Mouse (Mus musculus) cortical plate, adult 2 months (tissue): ENCODE results near the gene Ptcra. TPM values are rescaled to one million over a fixed set of nuclear protein-coding genes. Genes with fewer than 3 reads are reported as not detected.
"Not testable (repeated sequence)": the region's sequence is repeated elsewhere in the genome, so short reads cannot be mapped to it uniquely, and the experiment has no call there.

Source experiments
- H3K27ac ChIP-seq: fragments of 200-500 bp; 2 replicates; pipeline ENCODE4 v1.5.1; 2012; ENCODE audit warnings: low read length, control low read depth, inconsistent platforms; ENCODE audit not compliant: insufficient read depth
- H3K4me1 ChIP-seq: fragments of 200-500 bp; 2 replicates; pipeline ENCODE4 v1.6.1; 2011; ENCODE audit warnings: low read length; ENCODE audit not compliant: control insufficient read depth, insufficient read depth
- H3K4me3 ChIP-seq: fragments of 200-500 bp; 2 replicates; pipeline ENCODE4 v1.5.1; 2011; ENCODE audit warnings: mild to moderate bottlenecking, low read length, control low read depth; ENCODE audit not compliant: insufficient read depth
- CTCF ChIP-seq: fragments of 200-500 bp; IDR thresholded peaks from 2 replicates; pipeline ENCODE4 v1.5.1; 2011; ENCODE audit warnings: mild to moderate bottlenecking, control low read depth, low read length; ENCODE audit not compliant: insufficient read depth; ENCODE audit errors: extremely low read depth
- POLR2A ChIP-seq: fragments of 200-500 bp; IDR thresholded peaks from 2 replicates; pipeline ENCODE4 v1.6.1; 2011; ENCODE audit warnings: mild to moderate bottlenecking, low read length, control low read depth; ENCODE audit not compliant: insufficient read depth; ENCODE audit errors: extremely low read depth
- polyA plus RNA-seq: library from polyadenylated mRNA; depleted of rRNA; stranded (reverse); fragments of >200 nt; gene quantifications from 2 replicates; pipeline ENCODE4 v1.2.3, GENCODE M21; 2012

The Ptcra gene
- polyA plus RNA-seq, 1 experiment, result 0.50 TPM

DNA sequence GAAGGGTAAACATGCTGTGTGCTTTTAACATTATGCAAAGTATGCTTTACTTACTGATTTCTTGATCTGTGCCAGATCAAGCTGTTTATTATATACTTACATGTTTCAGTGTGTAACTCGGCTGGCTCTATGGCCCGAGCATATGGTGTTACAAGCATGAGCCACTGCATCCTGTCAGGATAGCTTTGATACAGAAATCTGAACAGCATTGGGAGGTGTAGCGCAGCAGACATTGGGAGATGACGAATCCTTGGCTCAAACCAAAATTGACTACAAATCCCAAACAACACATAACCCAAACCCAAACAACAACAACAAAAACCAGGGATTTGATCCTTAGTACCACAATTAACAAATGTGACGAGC lies 8.5 kb upstream of the Ptcra start:
- H3K27ac ChIP-seq, result no peak overlapping the region
- 0 out of 2 replicates have a peak, but pooled peaks cover 2% of the 10 kb centered on the region for H3K4me1 ChIP-seq
- TF ChIP-seq POLR2A (no peak), CTCF (no peak)
- H3K4me3 ChIP-seq, result peak overlapping the region; percentile 85

DNA sequence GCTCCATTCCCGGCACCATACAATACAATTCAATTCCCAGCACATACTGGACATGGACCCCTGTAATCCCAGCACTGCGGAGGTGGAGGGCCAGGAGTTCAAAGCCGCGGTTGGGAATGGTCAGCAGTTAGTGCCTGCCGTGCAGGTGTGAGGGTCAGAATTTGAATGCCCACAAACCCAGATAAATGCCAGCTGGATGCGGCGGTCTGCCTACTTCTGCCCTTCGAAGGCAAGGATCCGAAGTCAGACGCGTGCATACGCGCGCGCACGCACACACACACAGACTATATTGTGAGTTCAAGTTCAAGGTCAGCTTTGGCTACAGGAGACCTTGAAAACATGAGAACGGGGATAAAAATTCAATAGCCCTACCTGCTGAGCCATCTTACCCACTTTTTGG lies 8.1 kb upstream of the Ptcra start:
- Histone ChIP-seq H3K4me3 (no peak overlapping the region; the same call in 1 of the 2 replicates), H3K4me1 (0 out of 2 replicates have a peak, but pooled peaks cover 2% of the 10 kb centered on the region), H3K27ac (no peak overlapping the region)
- no peak for TF ChIP-seq POLR2A
- TF ChIP-seq CTCF, result no peak

DNA sequence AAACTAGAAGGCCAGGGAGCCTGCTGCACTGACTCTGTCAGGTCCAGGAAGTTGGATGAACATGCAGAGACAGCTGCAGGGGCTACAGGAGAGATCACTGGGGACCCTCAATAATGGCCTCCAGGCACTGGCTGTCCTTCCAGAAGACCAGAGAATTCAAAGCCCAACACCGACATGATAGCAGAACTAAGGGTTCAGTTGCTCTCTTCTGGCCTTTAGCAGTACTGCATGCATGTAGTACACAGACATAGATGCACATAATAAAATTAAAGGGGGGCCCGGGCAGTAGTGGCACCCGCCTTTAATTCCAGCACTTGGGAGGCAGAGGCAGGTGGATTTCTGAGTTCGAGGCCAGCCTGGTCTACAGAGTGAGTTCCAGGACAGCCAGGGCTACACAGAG lies 7.5 kb upstream of the Ptcra start:
- Histone ChIP-seq H3K4me1 (0 out of 2 replicates have a peak, but pooled peaks cover 2% of the 10 kb centered on the region), H3K27ac (no peak overlapping the region), H3K4me3 (no peak overlapping the region)
- TF ChIP-seq CTCF (no peak), POLR2A (no peak)

DNA sequence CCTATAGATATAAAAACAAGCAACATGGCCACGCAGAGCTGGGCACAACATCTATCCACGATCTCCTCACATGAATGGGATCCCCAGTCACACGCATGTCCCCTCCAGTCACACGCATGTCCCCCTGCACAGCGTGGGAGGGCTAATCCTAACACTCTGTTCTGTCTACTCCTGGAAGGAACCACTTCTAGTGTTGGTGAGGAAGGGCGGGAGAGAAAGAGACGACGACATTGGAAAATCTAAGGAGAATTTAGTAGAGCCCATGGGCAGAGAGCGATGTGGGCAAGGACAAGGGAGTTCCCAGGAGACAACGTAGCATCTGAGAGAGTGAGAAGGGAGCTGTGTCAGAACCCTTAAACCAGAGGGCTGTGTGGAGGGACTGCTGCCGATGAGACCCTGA lies 7.0 kb upstream of the Ptcra start:
- TF ChIP-seq CTCF (no peak), POLR2A (no peak)
- Histone ChIP-seq H3K4me1 (0 out of 2 replicates have a peak, but pooled peaks cover 2% of the 10 kb centered on the region), H3K27ac (no peak overlapping the region), H3K4me3 (no peak overlapping the region)

DNA sequence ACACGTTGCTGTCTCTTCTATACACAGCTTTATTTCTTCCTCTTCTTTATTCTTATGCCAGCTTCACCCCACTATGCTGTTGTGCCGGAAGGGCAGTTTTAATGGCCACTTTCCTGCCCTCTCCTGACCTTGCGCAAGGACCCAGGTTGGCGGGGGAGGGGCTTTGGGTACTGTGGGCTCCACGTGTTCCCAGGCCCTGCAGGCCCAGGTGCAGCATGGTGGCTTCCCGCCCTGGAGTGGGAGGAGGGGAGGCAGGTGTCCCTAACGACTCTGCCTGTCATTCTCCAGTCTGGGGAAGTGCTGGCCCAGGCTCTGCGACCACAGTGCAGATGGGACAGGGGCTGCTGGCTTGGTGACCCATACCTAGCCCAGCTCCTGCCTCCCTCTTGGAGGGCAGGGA lies 4.4 kb upstream of the Ptcra start:
- peaks cover 2% of the 10 kb centered on the region; the same call in 1 of the 2 replicates for H3K4me1 ChIP-seq
- no peak overlapping the region for H3K27ac ChIP-seq
- TF ChIP-seq CTCF (no peak), POLR2A (no peak)
- no peak overlapping the region for H3K4me3 ChIP-seq

DNA sequence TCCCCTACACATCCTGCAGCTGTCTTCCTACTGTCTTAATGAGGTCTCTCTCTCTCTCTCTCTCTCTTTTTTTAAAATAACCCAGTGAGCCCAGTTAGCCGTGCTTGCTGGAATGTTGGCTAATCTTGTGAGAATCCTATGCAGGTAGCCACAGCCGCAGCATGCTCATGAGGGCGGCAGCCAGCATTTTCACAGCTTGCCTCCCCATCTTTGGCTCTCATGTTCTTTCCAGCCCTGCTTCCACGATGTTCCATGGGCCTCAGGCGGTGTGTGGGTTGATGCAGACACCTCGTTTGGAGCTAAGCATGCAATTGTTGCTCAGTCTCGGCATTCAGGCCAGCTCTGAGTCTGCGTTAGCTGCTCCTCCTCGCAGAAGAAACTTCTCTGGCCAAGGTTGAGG lies 1.4 kb upstream of the Ptcra start:
- H3K4me1 ChIP-seq, H3K4me3 ChIP-seq: not testable (repeated sequence)
- H3K27ac ChIP-seq, result peak overlapping the region; percentile 49; the same call in 1 of the 2 replicates

DNA sequence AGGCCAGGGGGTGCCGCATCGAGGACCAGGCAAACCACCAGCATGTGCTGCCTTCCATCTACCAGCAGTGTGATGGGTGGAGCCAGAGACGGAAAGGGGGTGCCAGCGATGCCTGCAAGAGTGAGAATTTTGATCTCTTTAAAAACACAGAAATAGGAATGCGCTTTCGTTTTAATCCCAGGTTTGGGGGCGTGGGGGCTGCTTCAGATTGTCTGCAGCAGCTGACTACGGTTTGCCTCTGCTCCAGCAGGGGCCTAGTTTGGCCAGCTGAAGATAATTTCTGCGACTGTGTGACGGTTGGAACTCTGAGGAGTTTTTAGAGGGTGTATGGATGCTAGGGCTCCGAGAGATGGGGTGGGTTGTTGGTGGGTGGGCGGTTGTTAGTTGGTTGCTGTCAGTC lies 4.8 kb downstream of the Ptcra start:
- TF ChIP-seq POLR2A, result no peak
- TF ChIP-seq CTCF, result no peak
- peak overlapping the region; percentile 31; the same call in 1 of the 2 replicates for H3K27ac ChIP-seq

DNA sequence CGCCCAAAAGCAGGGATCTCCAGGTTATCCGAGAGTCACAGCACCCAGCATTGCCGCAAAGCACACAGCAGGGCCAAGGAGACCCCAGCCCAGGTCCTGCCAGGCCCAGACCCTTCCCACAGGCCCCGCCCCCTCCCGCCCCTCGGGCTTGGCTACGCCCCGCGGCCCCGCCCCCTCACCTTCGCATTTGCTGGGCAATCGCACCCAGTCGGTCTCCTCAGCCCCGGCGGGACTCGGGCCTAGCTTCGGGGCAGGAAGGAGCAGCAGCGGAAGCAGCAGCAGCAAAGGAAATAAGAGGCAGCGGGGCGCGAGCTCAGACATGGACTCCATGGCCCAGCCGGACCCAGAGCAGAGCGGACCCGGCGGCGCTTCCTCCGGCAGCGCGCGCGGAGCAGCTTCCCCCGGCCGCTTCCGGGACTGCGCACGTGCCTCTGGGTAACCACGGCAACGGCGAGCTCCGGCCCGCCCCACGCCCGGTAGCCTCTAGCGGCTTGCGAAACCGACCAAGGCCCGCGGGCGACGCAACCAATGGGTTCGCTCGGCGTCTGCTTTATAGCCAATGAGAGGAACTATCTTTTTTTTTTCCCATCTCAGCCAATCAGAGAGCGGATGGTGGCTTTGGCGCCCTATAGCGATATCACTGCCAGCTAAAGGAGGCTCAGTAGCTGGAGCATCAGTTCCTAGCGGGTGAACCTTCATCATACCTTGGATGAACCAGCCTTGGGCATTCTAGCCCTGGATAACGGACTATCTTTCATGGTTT lies 11.5 kb downstream of the Ptcra start, which contains the start of gene Cnpy3:
Gene Cnpy3 (minus strand): TSS at position 421 of the 763 bp plus-strand sequence.
- peaks cover 3% of the 10 kb centered on the region; the same call in 1 of the 2 replicates for H3K4me1 ChIP-seq
- TF ChIP-seq POLR2A (peak; percentile 92), CTCF (no peak)
- peak within 1 kb of the TSS; percentile 88 for H3K4me3 ChIP-seq
- H3K27ac ChIP-seq, result no peak within 1 kb of the TSS

More for the DNA sequence above, 4.8 kb downstream of the Ptcra start:
- Histone ChIP-seq H3K4me1 (no peaks in the 10 kb centered on the region), H3K4me3 (no peak overlapping the region)

DNA sequence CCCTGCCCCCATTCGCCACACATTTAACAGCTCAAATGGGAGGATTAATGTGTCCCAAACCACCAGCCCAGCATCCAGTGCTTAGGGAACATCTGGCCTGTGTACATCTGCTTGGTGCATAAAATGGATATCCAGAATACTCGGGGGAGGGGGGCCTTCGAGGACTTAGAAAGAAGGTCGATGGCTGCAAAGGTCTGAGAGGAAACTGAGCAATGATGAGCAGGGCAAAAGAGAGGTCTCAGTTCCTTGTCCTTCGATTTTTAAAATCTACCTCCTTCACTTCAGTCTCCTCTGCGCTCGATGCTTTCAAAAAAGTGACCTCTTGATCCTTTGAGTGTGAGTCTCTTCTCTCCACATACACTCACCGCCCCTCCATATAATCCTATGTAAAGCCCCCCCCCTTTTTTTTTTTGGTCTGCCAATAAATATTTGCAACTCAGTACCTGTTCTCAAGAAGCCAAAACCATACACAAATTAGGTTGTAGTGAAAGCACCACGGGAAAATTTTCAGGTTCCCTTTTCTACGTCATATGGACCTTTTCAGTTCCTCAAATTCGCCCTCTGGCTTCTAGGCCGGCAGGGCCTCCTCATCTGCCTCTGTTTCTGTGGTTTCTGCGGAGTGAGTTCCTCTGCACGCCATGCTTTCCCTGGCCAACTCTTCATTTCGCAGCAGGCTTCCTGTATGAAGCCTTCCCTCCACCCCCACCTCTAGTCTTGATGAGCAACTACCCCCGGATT lies 12.3 kb downstream of the Ptcra start:
- no peak for TF ChIP-seq POLR2A
- TF ChIP-seq CTCF, result no peak
- Histone ChIP-seq H3K4me3 (peak overlapping the region; percentile 88), H3K4me1 (peaks cover 3% of the 10 kb centered on the region; the same call in 1 of the 2 replicates), H3K27ac (no peak overlapping the region)
